In the genomic region with DNA sequence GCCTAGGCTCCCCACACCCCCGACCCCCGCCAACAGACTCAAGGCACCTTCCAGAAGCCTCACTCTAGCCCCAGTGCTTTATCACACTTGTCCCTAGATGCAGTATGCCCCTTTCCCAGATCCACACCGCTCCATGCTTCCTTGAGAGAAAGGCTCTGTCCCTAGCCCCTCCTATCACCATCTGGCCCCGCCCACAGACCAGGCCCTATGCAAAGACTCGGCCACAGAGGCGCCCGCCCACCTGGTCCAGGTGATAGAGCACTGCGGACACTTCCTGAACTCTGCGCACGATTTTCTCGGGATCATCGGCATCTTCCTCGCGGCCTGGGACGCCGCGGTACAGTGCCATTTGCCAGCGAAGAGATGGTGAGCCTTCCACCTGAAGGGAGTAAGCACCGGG, we compare ENCODE assay signal across 10 mouse cellular contexts.
A peak's percentile ranks its signal among the peaks of the same experiment; 100 is the strongest.
DNase-seq lines count a peak whose midpoint lies in the region; ATAC-seq lines count a peak whose summit lies in the region.
"Had no signal": no experiment of that assay in that cellular context is flagged by ENCODE, and none has a peak within 500 bp of the region (broad histone marks: within the 10 kb centered on the region; RNA-seq: fewer than 3 reads in every experiment).

No protein-coding gene starts in this region.

- no peak overlapping the region for H3K4me3 ChIP-seq in forebrain, embryonic 13.5 days
- H3K4me3 ChIP-seq in forebrain, embryonic 12.5 days (replicated peaks): no peak overlapping the region
- H3K4me3 ChIP-seq in lung, embryonic 16.5 days (ENCODE audit: low read length): peak overlapping the region; percentile 5; the same call in 1 of the 2 replicates
- H3K4me3 ChIP-seq in limb, embryonic 11.5 days (ENCODE audit: low read depth, low read length): 0 out of 2 replicates have a peak overlapping the region, but pooled peaks have one; percentile 7
- H3K4me3 ChIP-seq: neural tube, embryonic 12.5 days had no signal

- H3K27me3 ChIP-seq in forebrain, embryonic 13.5 days: peaks cover 32% of the 10 kb centered on the region
- peaks cover 57% of the 10 kb centered on the region for H3K27me3 ChIP-seq in forebrain, embryonic 12.5 days
- peaks cover 28% of the 10 kb centered on the region for H3K27me3 ChIP-seq in lung, embryonic 16.5 days (ENCODE audit: control insufficient read depth, insufficient read depth, low read depth, low read length)
- peaks cover 30% of the 10 kb centered on the region for H3K27me3 ChIP-seq in limb, embryonic 11.5 days (ENCODE audit: control insufficient read depth, insufficient read depth, low read length)

- WGBS in forebrain, embryonic 13.5 days: 7% methylated on average over 19 of the region's 19 CpGs
- WGBS in forebrain, embryonic 12.5 days: 5% methylated on average over 19 of the region's 19 CpGs
- 4% methylated on average over 19 of the region's 19 CpGs for WGBS in lung, embryonic 16.5 days
- 5% methylated on average over 19 of the region's 19 CpGs for WGBS in limb, embryonic 11.5 days

- peak overlapping the region; percentile 16 for H3K4me2 ChIP-seq in forebrain, embryonic 13.5 days
- no peak overlapping the region; the same call in 1 of the 2 replicates for H3K4me2 ChIP-seq in forebrain, embryonic 12.5 days
- H3K4me2 ChIP-seq in lung, embryonic 16.5 days (ENCODE audit: low read depth, low read length): peak overlapping the region; percentile 21
- peak overlapping the region; percentile 29; the same call in 1 of the 2 replicates for H3K4me2 ChIP-seq in limb, embryonic 11.5 days (ENCODE audit: low read depth, severe bottlenecking)
- H3K4me2 ChIP-seq: neural tube, embryonic 12.5 days had no signal

- ATAC-seq in forebrain, embryonic 13.5 days: no peak
- no peak for ATAC-seq in forebrain, embryonic 12.5 days (ENCODE audit: low FRiP score)
- ATAC-seq in lung, embryonic 16.5 days (ENCODE audit: low read depth): 0 out of 2 replicates have a peak, but pooled peaks have one; percentile 31
- peak; percentile 59; the same call in 1 of the 2 replicates for ATAC-seq in limb, embryonic 11.5 days (ENCODE audit: insufficient number of reproducible peaks, low FRiP score, low TSS enrichment, low read depth)
- no peak for ATAC-seq in megakaryocyte progenitor cell, adult 5-6 weeks (replicated peaks; ENCODE audit: poor library complexity)

- no peaks in the 10 kb centered on the region for H3K36me3 ChIP-seq in forebrain, embryonic 13.5 days (ENCODE audit: poor library complexity, severe bottlenecking)
- H3K36me3 ChIP-seq in forebrain, embryonic 12.5 days (replicated peaks): no peaks in the 10 kb centered on the region
- H3K36me3 ChIP-seq in lung, embryonic 16.5 days (ENCODE audit: control insufficient read depth, insufficient read depth, low read length): no peaks in the 10 kb centered on the region
- no peaks in the 10 kb centered on the region for H3K36me3 ChIP-seq in limb, embryonic 11.5 days (ENCODE audit: control insufficient read depth, insufficient read depth, low read length)
- H3K36me3 ChIP-seq: neural tube, embryonic 12.5 days had no signal

- DNase-seq in lung, postnatal 25 days (ENCODE audit: low spot score): no peak
- peak; percentile 32 for DNase-seq in limb, embryonic 11.5 days (ENCODE audit: low spot score)
- DNase-seq in testis, postnatal 14 days (ENCODE audit: low spot score): peak; percentile 42
- no peak for DNase-seq in cerebellum, postnatal 4 days (ENCODE audit: low spot score in 2 of 2)
- DNase-seq: layer of hippocampus, postnatal 36 days had no signal

- H3K27ac ChIP-seq in forebrain, embryonic 13.5 days: no peak overlapping the region
- H3K27ac ChIP-seq in forebrain, embryonic 12.5 days: no peak overlapping the region
- no peak overlapping the region for H3K27ac ChIP-seq in lung, embryonic 16.5 days (ENCODE audit: low read length)
- H3K27ac ChIP-seq in limb, embryonic 11.5 days (replicated peaks; ENCODE audit: low read depth, low read length): no peak overlapping the region
- H3K27ac ChIP-seq: neural tube, embryonic 12.5 days had no signal

- H3K4me1 ChIP-seq in forebrain, embryonic 13.5 days: 0 out of 2 replicates have a peak, but pooled peaks cover 6% of the 10 kb centered on the region
- no peaks in the 10 kb centered on the region for H3K4me1 ChIP-seq in forebrain, embryonic 12.5 days
- no peaks in the 10 kb centered on the region for H3K4me1 ChIP-seq in lung, embryonic 16.5 days (replicated peaks; ENCODE audit: control insufficient read depth, insufficient read depth, low read length)
- no peaks in the 10 kb centered on the region for H3K4me1 ChIP-seq in limb, embryonic 11.5 days (ENCODE audit: control insufficient read depth, insufficient read depth, low read length)
- H3K4me1 ChIP-seq: neural tube, embryonic 12.5 days had no signal

- peaks cover 7% of the 10 kb centered on the region; the same call in 1 of the 2 replicates for H3K9me3 ChIP-seq in forebrain, embryonic 13.5 days (replicated peaks)
- H3K9me3 ChIP-seq in forebrain, embryonic 12.5 days: no peaks in the 10 kb centered on the region
- H3K9me3 ChIP-seq in lung, embryonic 16.5 days (ENCODE audit: control insufficient read depth, low read length): 0 out of 2 replicates have a peak, but pooled peaks cover 3% of the 10 kb centered on the region
- H3K9me3 ChIP-seq in limb, embryonic 11.5 days (ENCODE audit: control insufficient read depth, low read length): peaks cover 3% of the 10 kb centered on the region; the same call in 1 of the 2 replicates
- H3K9me3 ChIP-seq: neural tube, embryonic 12.5 days had no signal

- H3K9ac ChIP-seq in forebrain, embryonic 13.5 days: no peak overlapping the region
- H3K9ac ChIP-seq in forebrain, embryonic 12.5 days: no peak overlapping the region
- no peak overlapping the region for H3K9ac ChIP-seq in lung, embryonic 16.5 days (ENCODE audit: low read length)
- H3K9ac ChIP-seq in limb, embryonic 11.5 days (ENCODE audit: low read length): no peak overlapping the region
- H3K9ac ChIP-seq: neural tube, embryonic 12.5 days had no signal

Comparison
In these comparisons a context has a peak if more than half of its experiments do, and no peak if none do; other contexts are left out.
1. ATAC-seq: peak in lung, embryonic 16.5 days (single experiment) and limb, embryonic 11.5 days (single experiment); none in forebrain, embryonic 13.5 days (single experiment), forebrain, embryonic 12.5 days (single experiment) and megakaryocyte progenitor cell, adult 5-6 weeks (single experiment).
2. H3K4me3 ChIP-seq: peak in lung, embryonic 16.5 days (single experiment) and limb, embryonic 11.5 days (single experiment); none in forebrain, embryonic 13.5 days (single experiment) and forebrain, embryonic 12.5 days (single experiment).
3. DNase-seq: peak in limb, embryonic 11.5 days (single experiment) and testis, postnatal 14 days (single experiment); none in lung, postnatal 25 days (single experiment) and cerebellum, postnatal 4 days (0 of 2).